Mouse (Mus musculus) kidney, embryonic 15.5 days (tissue): ENCODE data around the gene Kiz. TPM values are rescaled to one million over a fixed set of nuclear protein-coding genes. Genes with fewer than 3 reads are reported as not detected.

Source experiments
- ATAC-seq: fragments of 200-750 bp; cut with Nextera tagmentation; replicated peaks from 2 replicates; pipeline ENCODE4 v1.8.0; 2017; ENCODE audit warnings: moderate TSS enrichment; ENCODE audit not compliant: low FRiP score
- H3K27ac ChIP-seq: fragments of 300-500 bp; sonication (generic); 2 replicates; pipeline ENCODE4 v1.5.1; 2015; ENCODE audit warnings: mild to moderate bottlenecking, inconsistent platforms
- H3K27me3 ChIP-seq: fragments of 300-500 bp; sonication (generic); 2 replicates; pipeline ENCODE4 v1.6.1; 2015; ENCODE audit warnings: inconsistent platforms
- H3K36me3 ChIP-seq: fragments of 300-500 bp; sonication (generic); 2 replicates; pipeline ENCODE4 v1.6.1; 2015; ENCODE audit warnings: inconsistent platforms
- H3K4me1 ChIP-seq: fragments of 300-500 bp; sonication (generic); 2 replicates; pipeline ENCODE4 v1.6.1; 2015; ENCODE audit warnings: inconsistent platforms
- H3K4me2 ChIP-seq: fragments of 300-500 bp; sonication (generic); 2 replicates; pipeline ENCODE4 v1.6.1; 2015; ENCODE audit warnings: moderate library complexity, mild to moderate bottlenecking, inconsistent platforms
- H3K4me3 ChIP-seq: fragments of 300-500 bp; sonication (generic); replicated peaks from 2 replicates; pipeline ENCODE4 v1.5.1; 2015; ENCODE audit warnings: mild to moderate bottlenecking, inconsistent platforms
- H3K9ac ChIP-seq: fragments of 300-500 bp; sonication (generic); 2 replicates; pipeline ENCODE4 v1.6.1; 2015; ENCODE audit warnings: mild to moderate bottlenecking, inconsistent platforms
- H3K9me3 ChIP-seq: fragments of 300-500 bp; sonication (generic); replicated peaks from 2 replicates; pipeline ENCODE4 v1.6.1; 2016; ENCODE audit warnings: inconsistent platforms
- WGBS: fragments of 180-500 bp; shearing (Covaris S2); methylation state at CpG from one replicate; pipeline ENCODE4 v1.1.7; 2015; ENCODE audit warnings: mixed read lengths; 5-methylcytosine and 5-hydroxymethylcytosine counted together
- polyA plus RNA-seq: library from polyadenylated mRNA; unstranded; fragments of >200 nt; fragmentation: Nextera tagmentation; extraction: Ambion mirVana; gene quantifications from 2 replicates; pipeline ENCODE4 v1.2.1, GENCODE M21; 2015

The Kiz gene
- polyA plus RNA-seq, result 31.1 and 33.5 TPM in 2 replicates

DNA sequence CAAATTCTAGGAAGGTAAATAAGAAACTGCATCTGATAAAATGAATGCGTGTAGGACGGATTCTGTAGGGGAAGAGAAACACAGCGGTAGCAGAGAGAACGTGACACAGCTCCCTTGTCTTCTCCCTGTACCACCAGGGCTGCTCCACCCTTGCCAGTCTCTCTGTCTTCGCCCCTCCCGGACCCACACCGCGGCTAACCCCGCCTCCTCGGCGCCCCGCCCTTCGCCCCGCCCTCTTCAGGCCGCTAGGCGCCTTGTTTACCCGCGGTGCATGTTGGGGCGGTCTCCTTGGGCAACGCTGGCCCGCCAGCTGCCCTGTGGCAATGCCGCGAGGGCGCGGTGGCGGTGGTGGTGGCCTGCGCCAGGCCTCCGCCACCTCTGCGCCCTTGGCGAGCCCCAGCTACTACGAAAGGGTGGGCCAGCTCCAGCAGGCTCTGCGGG, at the start of gene Kiz:
Kiz (plus strand) TSS at position 266 of the 441 bp plus-strand sequence.
- no peaks in the 10 kb centered on the region for H3K9me3 ChIP-seq
- peak within 1 kb of the TSS; percentile 63 for H3K4me2 ChIP-seq
- peak within 1 kb of the TSS; percentile 70 for H3K27ac ChIP-seq
- H3K27me3 ChIP-seq, result no peaks in the 10 kb centered on the region
- H3K4me3 ChIP-seq, result peak within 1 kb of the TSS; percentile 93
- H3K36me3 ChIP-seq, result no peaks in the 10 kb centered on the region
- H3K4me1 ChIP-seq, result peaks cover 5% of the 10 kb centered on the region; the same call in 1 of the 2 replicates
- H3K9ac ChIP-seq, result peak within 1 kb of the TSS; percentile 84
- under 1% methylated on average over 30 of the region's 32 CpGs for WGBS
- ATAC-seq, result peak; percentile 99

DNA sequence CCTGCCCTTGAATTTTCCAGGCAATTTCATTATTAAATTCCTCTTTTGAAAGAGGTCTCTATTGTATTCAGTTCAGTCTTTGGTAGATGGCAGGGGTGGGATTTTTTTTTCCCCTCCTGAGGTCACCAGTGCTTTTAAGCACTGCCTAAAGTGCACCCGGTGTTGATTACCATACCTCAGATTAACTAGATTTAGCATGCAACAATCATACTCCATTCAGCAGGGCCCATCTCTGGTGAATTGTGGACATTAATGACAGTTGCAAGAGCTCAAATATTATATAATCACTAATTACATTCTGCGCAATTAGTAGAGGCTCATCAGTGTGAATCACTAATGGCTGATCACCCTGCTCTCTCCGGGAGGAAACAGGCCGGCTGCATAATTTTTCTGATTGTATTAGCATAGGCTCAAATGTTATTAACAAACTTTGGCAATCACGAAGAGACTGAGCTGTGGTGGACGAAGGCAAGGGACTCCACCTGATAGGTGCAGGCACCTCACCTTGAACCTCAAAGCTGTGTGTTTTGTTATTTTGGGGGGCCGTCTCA, 45.9 kb upstream of the Kiz start:
- Histone ChIP-seq H3K4me3 (no peak overlapping the region), H3K4me1 (no peaks in the 10 kb centered on the region), H3K9ac (no peak overlapping the region), H3K4me2 (no peak overlapping the region), H3K27me3 (no peaks in the 10 kb centered on the region), H3K27ac (no peak overlapping the region), H3K9me3 (no peaks in the 10 kb centered on the region), H3K36me3 (no peaks in the 10 kb centered on the region)
- ATAC-seq, result no peak
- 91% methylated on average over 7 of the region's 7 CpGs for WGBS

- 66% methylated on average over 13 of the region's 13 CpGs for WGBS
- H3K4me2 ChIP-seq, result peak overlapping the region; percentile 20; the same call in 1 of the 2 replicates
- no peaks in the 10 kb centered on the region for H3K4me1 ChIP-seq
- H3K9me3 ChIP-seq, result no peaks in the 10 kb centered on the region
- H3K27me3 ChIP-seq, result no peaks in the 10 kb centered on the region
- no peak overlapping the region for H3K9ac ChIP-seq
- ATAC-seq, result 0 out of 2 replicates have a peak, but pooled peaks have one; percentile 15
- no peak overlapping the region for H3K4me3 ChIP-seq
- no peaks in the 10 kb centered on the region for H3K36me3 ChIP-seq
- no peak overlapping the region for H3K27ac ChIP-seq
Observed at GRCm38 (mm10) chr2:146810695-146811094, 45.0 kb upstream of the Kiz start.

DNA sequence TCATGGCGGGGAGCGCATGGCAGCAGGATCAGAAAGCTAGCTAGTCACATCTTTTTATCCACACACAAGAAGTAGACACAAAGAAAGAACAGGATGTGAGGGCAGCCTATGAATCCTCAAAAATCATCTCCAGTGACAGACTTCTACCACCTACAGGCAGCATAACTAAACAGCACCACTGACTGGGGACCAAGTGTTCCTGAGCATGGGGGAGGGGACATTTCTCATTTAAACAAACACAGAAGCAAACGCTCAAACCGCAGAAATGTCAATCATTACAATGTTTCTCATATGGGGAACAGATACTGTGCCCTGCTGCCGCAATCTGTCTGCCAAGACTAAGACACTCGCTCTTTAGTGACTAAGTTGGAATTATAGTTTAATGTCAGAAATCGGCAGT, 40.7 kb upstream of the Kiz start:
- Histone ChIP-seq H3K36me3 (no peaks in the 10 kb centered on the region), H3K27me3 (no peaks in the 10 kb centered on the region), H3K4me1 (no peaks in the 10 kb centered on the region), H3K4me3 (no peak overlapping the region), H3K4me2 (no peak overlapping the region), H3K9me3 (no peaks in the 10 kb centered on the region), H3K9ac (no peak overlapping the region), H3K27ac (no peak overlapping the region)
- 83% methylated on average over 7 of the region's 7 CpGs for WGBS
- ATAC-seq, result no peak

GRCm38 (mm10) chr2:146819065-146819464, 36.6 kb upstream of the Kiz start:
- Histone ChIP-seq H3K9ac (no peak overlapping the region), H3K27ac (no peak overlapping the region), H3K4me1 (no peaks in the 10 kb centered on the region), H3K4me3 (no peak overlapping the region), H3K4me2 (no peak overlapping the region), H3K9me3 (no peaks in the 10 kb centered on the region), H3K36me3 (no peaks in the 10 kb centered on the region), H3K27me3 (0 out of 2 replicates have a peak, but pooled peaks cover 6% of the 10 kb centered on the region)
- ATAC-seq, result no peak
- 80% methylated on average over 4 of the region's 4 CpGs for WGBS

- H3K9ac ChIP-seq, result no peak overlapping the region
- 55% methylated on average over 11 of the region's 11 CpGs for WGBS
- H3K4me2 ChIP-seq, result no peak overlapping the region
- no peaks in the 10 kb centered on the region for H3K4me1 ChIP-seq
- H3K36me3 ChIP-seq, result no peaks in the 10 kb centered on the region
- H3K9me3 ChIP-seq, result no peaks in the 10 kb centered on the region
- H3K27ac ChIP-seq, result no peak overlapping the region
- peaks cover 27% of the 10 kb centered on the region for H3K27me3 ChIP-seq
- H3K4me3 ChIP-seq, result no peak overlapping the region
- no peak for ATAC-seq
Observed at GRCm38 (mm10) chr2:146823483-146823951, 32.1 kb upstream of the Kiz start.

GRCm38 (mm10) chr2:146824043-146824442, 31.6 kb upstream of the Kiz start:
- Histone ChIP-seq H3K4me3 (no peak overlapping the region), H3K4me1 (no peaks in the 10 kb centered on the region), H3K4me2 (no peak overlapping the region), H3K27ac (no peak overlapping the region), H3K9me3 (no peaks in the 10 kb centered on the region), H3K9ac (no peak overlapping the region), H3K36me3 (no peaks in the 10 kb centered on the region), H3K27me3 (peaks cover 32% of the 10 kb centered on the region)
- 40% methylated on average over 8 of the region's 8 CpGs for WGBS
- no peak for ATAC-seq

GRCm38 (mm10) chr2:146828006-146828405, 27.7 kb upstream of the Kiz start:
- H3K27me3 ChIP-seq, result peaks cover 68% of the 10 kb centered on the region

GRCm38 (mm10) chr2:146833222-146834063, 22.2 kb upstream of the Kiz start:
- Histone ChIP-seq H3K9ac (no peak overlapping the region), H3K36me3 (no peaks in the 10 kb centered on the region), H3K4me2 (no peak overlapping the region), H3K9me3 (no peaks in the 10 kb centered on the region), H3K4me3 (no peak overlapping the region), H3K27ac (no peak overlapping the region), H3K4me1 (peaks cover 19% of the 10 kb centered on the region), H3K27me3 (peaks cover 96% of the 10 kb centered on the region)
- WGBS, result 3% methylated on average over 31 of the region's 31 CpGs
- no peak for ATAC-seq

More at GRCm38 (mm10) chr2:146828006-146828405, 27.7 kb upstream of the Kiz start:
- Histone ChIP-seq H3K9ac (no peak overlapping the region), H3K36me3 (no peaks in the 10 kb centered on the region), H3K9me3 (no peaks in the 10 kb centered on the region), H3K27ac (no peak overlapping the region), H3K4me1 (no peaks in the 10 kb centered on the region), H3K4me3 (no peak overlapping the region), H3K4me2 (no peak overlapping the region)
- WGBS, result 78% methylated on average over 4 of the region's 4 CpGs
- no peak for ATAC-seq

GRCm38 (mm10) chr2:146834064-146834313, 21.7 kb upstream of the Kiz start:
- H3K4me1 ChIP-seq, result peaks cover 19% of the 10 kb centered on the region
- H3K9me3 ChIP-seq, result no peaks in the 10 kb centered on the region
- H3K27ac ChIP-seq, result no peak overlapping the region
- H3K4me3 ChIP-seq, result peak overlapping the region; percentile 32
- H3K36me3 ChIP-seq, result no peaks in the 10 kb centered on the region
- no peak for ATAC-seq
- H3K27me3 ChIP-seq, result peaks cover 96% of the 10 kb centered on the region
- H3K4me2 ChIP-seq, result peak overlapping the region; percentile 53; the same call in 1 of the 2 replicates
- H3K9ac ChIP-seq, result no peak overlapping the region
- WGBS, result 1% methylated on average over 5 of the region's 5 CpGs

GRCm38 (mm10) chr2:146834314-146835201, 21.1 kb upstream of the Kiz start:
- under 1% methylated on average over 63 of the region's 63 CpGs for WGBS
- Histone ChIP-seq H3K4me1 (peaks cover 25% of the 10 kb centered on the region), H3K9me3 (no peaks in the 10 kb centered on the region), H3K27ac (no peak overlapping the region), H3K9ac (no peak overlapping the region), H3K4me2 (peak overlapping the region; percentile 53), H3K36me3 (no peaks in the 10 kb centered on the region), H3K4me3 (peak overlapping the region; percentile 32), H3K27me3 (peaks cover 97% of the 10 kb centered on the region)
- peak; percentile 59 for ATAC-seq
